Mouse (Mus musculus): Measurements from ENCODE around the gene Scp2. TPM values are rescaled to one million over a fixed set of nuclear protein-coding genes. Genes with fewer than 3 reads are reported as not detected.
A peak's percentile ranks its signal among the peaks of the same experiment; 100 is the strongest.
"Not testable (repeated sequence)": the region's sequence is repeated elsewhere in the genome, so short reads cannot be mapped to it uniquely, and the experiment has no call there.

Gene Scp2
- 213 and 228 TPM in 2 replicates for polyA plus RNA-seq (2012; rRNA removed)

- TF ChIP-seq POLR2A (IDR thresholded peaks at IDR 0.05; ENCODE audit: extremely low read depth, insufficient read depth, low read length) (no peak), CTCF (IDR thresholded peaks at IDR 0.05; ENCODE audit: extremely low read depth, insufficient read depth, low read length) (no peak)
- Histone ChIP-seq H3K27ac (ENCODE audit: insufficient read depth, low read length) (no peak within 1 kb of the TSS), H3K4me3 (ENCODE audit: insufficient read depth, low read length) (no peak within 1 kb of the TSS), H3K4me1 (ENCODE audit: control insufficient read depth, insufficient read depth, low read length) (no peaks in the 10 kb centered on the region)
These were observed at the start of gene Scp2 for GRCm38 (mm10) chr4:108144880-108145279. Gene Scp2 (minus strand): TSS chr4:108144998.

- TF ChIP-seq POLR2A (IDR thresholded peaks at IDR 0.05; ENCODE audit: extremely low read depth, insufficient read depth, low read length): no peak
- TF ChIP-seq CTCF (IDR thresholded peaks at IDR 0.05; ENCODE audit: extremely low read depth, insufficient read depth, low read length): no peak
- no peak overlapping the region for H3K4me3 ChIP-seq (ENCODE audit: insufficient read depth, low read length)
These were observed 48.1 kb upstream of the Scp2 start for GRCm38 (mm10) chr4:108192821-108193323.

GRCm38 (mm10) chr4:108182278-108182677 is 37.5 kb upstream of the Scp2 start:
- Histone ChIP-seq H3K4me3 (ENCODE audit: insufficient read depth, low read length) (no peak overlapping the region), H3K27ac (ENCODE audit: insufficient read depth, low read length) (no peak overlapping the region), H3K4me1 (ENCODE audit: control insufficient read depth, insufficient read depth, low read length) (no peaks in the 10 kb centered on the region)
- TF ChIP-seq CTCF (IDR thresholded peaks at IDR 0.05; ENCODE audit: extremely low read depth, insufficient read depth, low read length): no peak
- no peak for TF ChIP-seq POLR2A (IDR thresholded peaks at IDR 0.05; ENCODE audit: extremely low read depth, insufficient read depth, low read length)

More at GRCm38 (mm10) chr4:108192821-108193323, 48.1 kb upstream of the Scp2 start:
- no peak overlapping the region for H3K27ac ChIP-seq (ENCODE audit: insufficient read depth, low read length)
- H3K4me1 ChIP-seq (ENCODE audit: control insufficient read depth, insufficient read depth, low read length): no peaks in the 10 kb centered on the region

- Histone ChIP-seq H3K4me1 (ENCODE audit: control insufficient read depth, insufficient read depth, low read length) (no peaks in the 10 kb centered on the region), H3K27ac (ENCODE audit: insufficient read depth, low read length) (no peak overlapping the region), H3K4me3 (ENCODE audit: insufficient read depth, low read length) (no peak overlapping the region)
- no peak for TF ChIP-seq POLR2A (IDR thresholded peaks at IDR 0.05; ENCODE audit: extremely low read depth, insufficient read depth, low read length)
- no peak for TF ChIP-seq CTCF (IDR thresholded peaks at IDR 0.05; ENCODE audit: extremely low read depth, insufficient read depth, low read length)
These were observed 23.3 kb upstream of the Scp2 start for GRCm38 (mm10) chr4:108168056-108168455.

- H3K4me1 ChIP-seq (ENCODE audit: control insufficient read depth, insufficient read depth, low read length): no peaks in the 10 kb centered on the region
- H3K4me3 ChIP-seq (ENCODE audit: insufficient read depth, low read length): no peak overlapping the region
- H3K27ac ChIP-seq (ENCODE audit: insufficient read depth, low read length): no peak overlapping the region
- TF ChIP-seq CTCF (IDR thresholded peaks at IDR 0.05; ENCODE audit: extremely low read depth, insufficient read depth, low read length): no peak
- TF ChIP-seq POLR2A (IDR thresholded peaks at IDR 0.05; ENCODE audit: extremely low read depth, insufficient read depth, low read length): no peak
These were observed 22.1 kb upstream of the Scp2 start for GRCm38 (mm10) chr4:108166874-108167273.

GRCm38 (mm10) chr4:108165152-108165895 is 20.5 kb upstream of the Scp2 start, which contains the start of gene Echdc2:
Gene Echdc2 (plus strand): TSS chr4:108165437.
- Histone ChIP-seq H3K27ac (ENCODE audit: insufficient read depth, low read length) (no peak within 1 kb of the TSS), H3K4me3 (ENCODE audit: insufficient read depth, low read length) (peak within 1 kb of the TSS; percentile 43), H3K4me1 (ENCODE audit: control insufficient read depth, insufficient read depth, low read length) (no peaks in the 10 kb centered on the region)
- TF ChIP-seq POLR2A (IDR thresholded peaks at IDR 0.05; ENCODE audit: extremely low read depth, insufficient read depth, low read length): no peak
- TF ChIP-seq CTCF (IDR thresholded peaks at IDR 0.05; ENCODE audit: extremely low read depth, insufficient read depth, low read length): no peak

- TF ChIP-seq POLR2A (IDR thresholded peaks at IDR 0.05; ENCODE audit: extremely low read depth, insufficient read depth, low read length) (no peak), CTCF (IDR thresholded peaks at IDR 0.05; ENCODE audit: extremely low read depth, insufficient read depth, low read length) (no peak)
- H3K4me1 ChIP-seq (ENCODE audit: control insufficient read depth, insufficient read depth, low read length): no peaks in the 10 kb centered on the region
- no peak overlapping the region for H3K4me3 ChIP-seq (ENCODE audit: insufficient read depth, low read length)
- no peak overlapping the region for H3K27ac ChIP-seq (ENCODE audit: insufficient read depth, low read length)
These were observed 18.5 kb upstream of the Scp2 start for GRCm38 (mm10) chr4:108163291-108163690.

- H3K4me3 ChIP-seq (ENCODE audit: insufficient read depth, low read length): no peak overlapping the region
- TF ChIP-seq CTCF (IDR thresholded peaks at IDR 0.05; ENCODE audit: extremely low read depth, insufficient read depth, low read length) (no peak), POLR2A (IDR thresholded peaks at IDR 0.05; ENCODE audit: extremely low read depth, insufficient read depth, low read length) (no peak)
- H3K4me1 ChIP-seq (ENCODE audit: control insufficient read depth, insufficient read depth, low read length): no peaks in the 10 kb centered on the region
- no peak overlapping the region for H3K27ac ChIP-seq (ENCODE audit: insufficient read depth, low read length)
These were observed 17.1 kb upstream of the Scp2 start for GRCm38 (mm10) chr4:108161936-108162335.

- H3K4me3 ChIP-seq (ENCODE audit: insufficient read depth, low read length); H3K27ac ChIP-seq (ENCODE audit: insufficient read depth, low read length); H3K4me1 ChIP-seq (ENCODE audit: control insufficient read depth, insufficient read depth, low read length): not testable (repeated sequence)
These were observed 10.3 kb upstream of the Scp2 start for GRCm38 (mm10) chr4:108155141-108155540.

GRCm38 (mm10) chr4:108145554-108145953 is 756 bp upstream of the Scp2 start:
- H3K4me1 ChIP-seq (ENCODE audit: control insufficient read depth, insufficient read depth, low read length); H3K4me3 ChIP-seq (ENCODE audit: insufficient read depth, low read length); H3K27ac ChIP-seq (ENCODE audit: insufficient read depth, low read length): not testable (repeated sequence)

Measured in cortical plate, adult 2 months (tissue).